Comparison of ENCODE assay signal across 8 mouse cellular contexts in genomic region chr3:37686751-37687150, GRCm38 (mm10). TPM values are rescaled to one million over a fixed set of nuclear protein-coding genes. Genes with fewer than 3 reads are reported as not detected.
A peak's percentile ranks its signal among the peaks of the same experiment; 100 is the strongest.
DNase-seq lines count a peak whose midpoint lies in the region; ATAC-seq and TF ChIP-seq lines count a peak whose summit lies in the region.

No protein-coding gene starts in this region.

- no peak for ATAC-seq in neural tube, embryonic 11.5 days (ENCODE audit: insufficient read depth, low FRiP score, low TSS enrichment)
- no peak for ATAC-seq in limb, embryonic 12.5 days (ENCODE audit: insufficient number of reproducible peaks, insufficient read depth, low FRiP score, low TSS enrichment, low read depth)
- ATAC-seq in stomach, embryonic 15.5 days (ENCODE audit: insufficient read depth, low FRiP score, low read depth) = no peak

- DNase-seq in cerebellum, adult 2 months = no peak
- DNase-seq in cerebellum, postnatal 4 days (ENCODE audit: low spot score in 2 of 2) = no peak
- no peak for DNase-seq in neural tube, embryonic 11.5 days (ENCODE audit: low spot score)
- no peak for DNase-seq in neural tube, embryonic 10.5 days (ENCODE audit: extremely low spot score, low spot score)
- no peak for DNase-seq in gastrocnemius, postnatal 4 days (ENCODE audit: low spot score in 2 of 2)
- DNase-seq in adrenal gland, postnatal 25 days = no peak

- H3K4me1 ChIP-seq in cerebellum, adult 2 months (ENCODE audit: control insufficient read depth, insufficient read depth, low read length) = peaks cover 3% of the 10 kb centered on the region; the same call in 1 of the 2 replicates
- H3K4me1 ChIP-seq in neural tube, embryonic 11.5 days (ENCODE audit: control insufficient read depth, insufficient read depth, low read length) = peaks cover 8% of the 10 kb centered on the region; the same call in 1 of the 2 replicates
- H3K4me1 ChIP-seq in limb, embryonic 12.5 days (replicated peaks) = peaks cover 6% of the 10 kb centered on the region; the same call in 1 of the 2 replicates
- H3K4me1 ChIP-seq in stomach, embryonic 15.5 days = peaks cover 16% of the 10 kb centered on the region; the same call in 1 of the 2 replicates

- H3K4me3 ChIP-seq in cerebellum, adult 2 months (replicated peaks; ENCODE audit: insufficient read depth, low read depth, low read length) = peak overlapping the region; percentile 48
- no peak overlapping the region for H3K4me3 ChIP-seq in neural tube, embryonic 11.5 days (ENCODE audit: low read depth, low read length)
- peak overlapping the region; percentile 25 for H3K4me3 ChIP-seq in limb, embryonic 12.5 days (replicated peaks)
- peak overlapping the region; percentile 31 for H3K4me3 ChIP-seq in stomach, embryonic 15.5 days (replicated peaks)

- H3K27ac ChIP-seq in cerebellum, adult 2 months (ENCODE audit: insufficient read depth, low read length) = no peak overlapping the region
- no peak overlapping the region for H3K27ac ChIP-seq in neural tube, embryonic 11.5 days (ENCODE audit: low read depth, low read length)
- H3K27ac ChIP-seq in limb, embryonic 12.5 days = no peak overlapping the region
- H3K27ac ChIP-seq in stomach, embryonic 15.5 days = peak overlapping the region; percentile 33; the same call in 1 of the 2 replicates

- 31% methylated on average over 6 of the region's 6 CpGs for WGBS in cerebellum, adult 2 months
- 27% methylated on average over 6 of the region's 6 CpGs for WGBS in neural tube, embryonic 11.5 days
- WGBS in limb, embryonic 12.5 days = 20% methylated on average over 6 of the region's 6 CpGs
- WGBS in stomach, embryonic 15.5 days = 25% methylated on average over 6 of the region's 6 CpGs

- H3K4me2 ChIP-seq in neural tube, embryonic 11.5 days (ENCODE audit: low read depth) = peak overlapping the region; percentile 37
- peak overlapping the region; percentile 51 for H3K4me2 ChIP-seq in limb, embryonic 12.5 days
- peak overlapping the region; percentile 60 for H3K4me2 ChIP-seq in stomach, embryonic 15.5 days

- no peaks in the 10 kb centered on the region for H3K9me3 ChIP-seq in neural tube, embryonic 11.5 days (ENCODE audit: control insufficient read depth, low read length)
- no peaks in the 10 kb centered on the region for H3K9me3 ChIP-seq in limb, embryonic 12.5 days
- H3K9me3 ChIP-seq in stomach, embryonic 15.5 days = no peaks in the 10 kb centered on the region

- no peak overlapping the region for H3K9ac ChIP-seq in neural tube, embryonic 11.5 days (ENCODE audit: low read length)
- H3K9ac ChIP-seq in limb, embryonic 12.5 days (replicated peaks) = no peak overlapping the region
- no peak overlapping the region for H3K9ac ChIP-seq in stomach, embryonic 15.5 days

- TF ChIP-seq POLR2A in cerebellum, adult 2 months (IDR thresholded peaks at IDR 0.05; ENCODE audit: borderline replicate concordance, insufficient read depth, low read length) = no peak

- H3K27me3 ChIP-seq in cerebellum, adult 2 months (ENCODE audit: control insufficient read depth, insufficient read depth, low read length) = no peaks in the 10 kb centered on the region
- H3K27me3 ChIP-seq in neural tube, embryonic 11.5 days (ENCODE audit: control insufficient read depth, insufficient read depth, low read length) = 0 out of 2 replicates have a peak, but pooled peaks cover 3% of the 10 kb centered on the region
- H3K27me3 ChIP-seq in limb, embryonic 12.5 days = peaks cover 17% of the 10 kb centered on the region
- no peaks in the 10 kb centered on the region for H3K27me3 ChIP-seq in stomach, embryonic 15.5 days (replicated peaks)

- no peak for TF ChIP-seq CTCF in cerebellum, adult 2 months (IDR thresholded peaks at IDR 0.05; ENCODE audit: borderline replicate concordance, insufficient read depth, low read depth, low read length)

- H3K36me3 ChIP-seq in neural tube, embryonic 11.5 days (ENCODE audit: control insufficient read depth, insufficient read depth, low read length) = no peaks in the 10 kb centered on the region
- H3K36me3 ChIP-seq in limb, embryonic 12.5 days = no peaks in the 10 kb centered on the region
- H3K36me3 ChIP-seq in stomach, embryonic 15.5 days = no peaks in the 10 kb centered on the region

RNA-seq across cellular contexts. Expression of gene Gm5148, which starts 37.5 kb away (rescaled TPM):
- 17.5 and 18.4 TPM in 2 replicates for polyA plus RNA-seq in cerebellum, adult 2 months (2012; rRNA removed)
- polyA plus RNA-seq in neural tube, embryonic 11.5 days (2014; fragmentation: Nextera tagmentation; extraction: Ambion mirVana) = 3.2 TPM in 2 replicates
- polyA plus RNA-seq in limb, embryonic 12.5 days (2016; fragmentation: Nextera tagmentation; extraction: Ambion mirVana) = 4.8 and 7.2 TPM in 2 replicates
- 5.9 and 6.0 TPM in 2 replicates for polyA plus RNA-seq in stomach, embryonic 15.5 days (2015; fragmentation: Nextera tagmentation; extraction: Ambion mirVana)
- total RNA-seq in gastrocnemius, postnatal 4 days (2021) = under 1 TPM in 1 of 2 experiments, not detected in 1; 0.21 TPM
- total RNA-seq in adrenal gland, postnatal 25 days (2021) = 0.46 TPM in 1 of 2 replicates, not detected in the other

RNA-seq across cellular contexts. Expression of gene Spry1, which starts 47.0 kb away (rescaled TPM):
- polyA plus RNA-seq in cerebellum, adult 2 months (2012; rRNA removed) = 11.6 and 11.8 TPM in 2 replicates
- polyA plus RNA-seq in neural tube, embryonic 11.5 days (2014; fragmentation: Nextera tagmentation; extraction: Ambion mirVana) = 8.1 and 8.4 TPM in 2 replicates
- polyA plus RNA-seq in limb, embryonic 12.5 days (2016; fragmentation: Nextera tagmentation; extraction: Ambion mirVana) = 19.3 and 19.9 TPM in 2 replicates
- 13.6 and 15.2 TPM in 2 replicates for polyA plus RNA-seq in stomach, embryonic 15.5 days (2015; fragmentation: Nextera tagmentation; extraction: Ambion mirVana)
- 10 to 100 TPM; 67.4 to 74.2 TPM for total RNA-seq in gastrocnemius, postnatal 4 days (2021)
- 19.8 and 20.7 TPM in 2 replicates for total RNA-seq in adrenal gland, postnatal 25 days (2021)
